Mouse (Mus musculus) granulocyte monocyte progenitor cell, adult 5-6 weeks (primary cell): ENCODE results near the gene Elp1. TPM values are rescaled to one million over a fixed set of nuclear protein-coding genes. Genes with fewer than 3 reads are reported as not detected.

Experiments
- ATAC-seq: replicated peaks from 2 replicates; pipeline ENCODE4 v1.8.0; 2016; ENCODE audit warnings: mild to moderate bottlenecking, moderate TSS enrichment, inconsistent platforms; ENCODE audit not compliant: poor library complexity, severe bottlenecking
- total RNA-seq, 2 experiments: library from RNA; stranded (forward) in 1 of 2; stranded (reverse) in 1 of 2; fragments of 200-712, 200-1000 nt in 1 of 2; fragments of >200 nt in 1 of 2; fragmentation: Nextera tagmentation in 1 of 2; gene quantifications; 2 replicates each; pipeline ENCODE4 v1.2.3; 2014 to 2017

Elp1 gene
- total RNA-seq (2014; fragmentation: Nextera tagmentation): 52.5 and 59.4 TPM in 2 replicates
- total RNA-seq (2017): 39.4 and 60.0 TPM in 2 replicates

DNA sequence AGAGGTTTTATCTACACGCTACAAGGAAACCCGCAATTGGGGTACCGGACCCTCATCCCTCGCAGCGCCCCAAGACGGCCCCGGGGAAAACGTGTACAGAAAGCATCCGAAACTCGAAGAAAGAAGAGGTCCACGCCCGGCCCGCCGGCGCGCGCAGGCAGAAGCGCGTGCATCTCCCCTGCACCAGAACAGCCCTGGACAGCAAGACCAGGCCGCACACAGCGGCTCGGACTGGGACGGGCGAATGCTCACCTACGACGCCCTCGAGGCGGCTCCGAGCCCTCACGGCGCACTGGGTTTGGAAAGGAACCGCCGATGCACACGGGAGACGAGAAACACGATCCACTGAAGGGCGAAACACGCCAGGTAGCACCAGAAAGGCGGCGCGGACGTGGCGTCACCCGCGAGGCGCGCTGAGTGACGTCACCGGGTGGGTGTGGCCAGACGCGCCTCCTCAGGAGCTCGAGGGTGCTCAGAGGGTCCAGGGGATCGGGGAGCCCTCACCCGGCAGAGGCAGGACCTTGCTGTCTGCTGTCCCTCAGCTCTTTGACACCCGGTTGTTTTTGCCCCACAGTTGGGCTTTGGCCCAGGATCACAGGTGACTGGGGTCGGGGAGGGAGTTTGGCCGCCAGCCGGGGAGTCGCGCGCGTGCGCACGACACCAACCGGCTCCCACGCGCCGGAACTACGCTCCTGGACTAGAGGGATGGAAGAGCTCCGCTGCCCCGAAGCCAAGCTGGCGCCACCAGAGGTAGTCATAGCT, at the start of gene Elp1, which contains the start of gene Fam206a:
Gene Elp1 (minus strand): TSS at position 425 of the 762 bp plus-strand sequence.
Gene Fam206a (plus strand): TSS at position 439 of the 762 bp plus-strand sequence.
- ATAC-seq: peak; percentile 95

DNA sequence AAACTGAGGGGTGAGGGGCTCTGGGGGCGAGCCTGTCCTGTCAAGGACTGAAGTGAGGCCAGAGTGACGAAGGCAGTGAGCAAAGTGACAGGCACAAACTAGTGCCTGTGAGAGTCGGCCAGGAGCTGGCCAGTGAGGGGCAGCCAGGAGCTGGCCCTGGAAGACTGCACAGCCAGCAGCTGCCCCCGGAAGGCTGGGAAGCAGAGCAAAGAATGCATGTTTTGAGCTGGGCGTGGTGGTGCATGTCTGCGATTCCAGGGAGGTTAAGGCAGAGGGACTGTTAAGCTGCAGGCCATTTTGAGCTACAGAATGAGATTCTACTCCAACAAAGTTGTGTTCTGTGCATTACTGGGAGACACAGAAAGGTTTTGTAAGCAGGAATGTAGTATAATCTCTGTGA, 48.6 kb upstream of the Elp1 start:
- no peak for ATAC-seq

DNA sequence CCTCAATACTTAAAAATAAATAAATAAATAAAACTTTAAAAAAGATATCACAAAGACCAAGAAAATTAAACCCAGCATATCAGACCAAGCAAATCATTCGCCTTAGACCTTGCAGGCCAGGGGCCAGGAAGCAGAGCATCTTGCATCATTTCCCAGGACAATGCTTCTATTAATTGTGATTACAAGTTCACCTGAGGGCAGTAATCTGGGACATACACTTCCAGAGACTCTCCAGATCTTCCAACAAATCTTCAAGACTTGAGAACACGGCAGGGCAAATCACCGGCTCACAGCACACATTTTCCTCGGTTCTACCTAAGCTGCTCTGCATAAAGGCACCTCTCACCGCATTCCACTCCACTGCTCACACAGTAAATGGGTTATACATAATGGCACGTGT, 45.9 kb upstream of the Elp1 start:
- ATAC-seq: no peak

DNA sequence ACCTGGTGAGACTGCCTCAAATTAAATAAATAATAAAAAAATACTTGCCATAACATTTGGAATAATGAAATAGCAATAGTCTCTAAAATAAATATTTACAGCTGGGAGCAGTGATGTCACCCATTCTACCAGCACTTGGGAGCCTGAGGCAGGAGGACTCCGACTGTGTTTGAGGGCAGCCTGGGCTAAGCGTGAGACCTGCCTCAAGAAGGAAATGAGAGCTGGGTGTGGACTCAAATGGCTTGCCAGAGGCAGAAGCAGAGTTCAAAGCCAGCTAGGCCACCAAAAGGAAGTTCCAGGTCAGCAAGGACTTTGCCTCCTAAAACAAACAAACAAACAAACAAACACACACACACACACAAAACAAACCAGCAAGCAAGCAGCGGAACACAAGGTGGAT, 45.3 kb upstream of the Elp1 start:
- no peak for ATAC-seq

DNA sequence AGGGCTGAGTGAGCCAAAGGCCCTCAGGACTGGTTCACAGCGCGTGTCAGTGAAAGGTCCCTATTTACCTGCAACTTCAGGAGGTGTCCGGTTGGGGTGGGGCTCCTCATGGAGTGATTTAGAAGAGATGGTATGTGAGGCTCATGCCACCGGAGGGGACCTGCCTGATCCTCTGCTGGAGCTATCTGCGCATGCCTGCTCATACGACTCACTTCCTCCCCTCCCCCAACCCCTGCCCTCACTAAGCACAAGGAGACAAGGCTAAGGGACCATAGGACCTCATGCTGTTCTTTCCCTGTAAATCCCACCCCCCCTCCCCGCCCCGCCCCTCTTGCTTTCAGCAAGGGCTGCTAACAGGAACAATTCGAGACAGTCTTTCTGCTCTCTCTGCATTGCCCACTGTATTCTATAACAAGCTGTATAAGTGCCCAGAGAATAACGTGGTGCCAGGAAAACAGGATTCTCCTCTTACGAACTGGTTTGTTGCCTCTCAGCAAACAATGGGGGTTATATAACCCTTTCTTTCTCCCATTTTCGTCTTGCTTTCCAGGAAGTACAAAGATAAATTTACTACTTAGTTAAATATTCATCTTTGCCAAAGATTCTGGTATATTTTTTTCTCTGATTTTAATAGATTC, 43.9 kb upstream of the Elp1 start:
- ATAC-seq: no peak

DNA sequence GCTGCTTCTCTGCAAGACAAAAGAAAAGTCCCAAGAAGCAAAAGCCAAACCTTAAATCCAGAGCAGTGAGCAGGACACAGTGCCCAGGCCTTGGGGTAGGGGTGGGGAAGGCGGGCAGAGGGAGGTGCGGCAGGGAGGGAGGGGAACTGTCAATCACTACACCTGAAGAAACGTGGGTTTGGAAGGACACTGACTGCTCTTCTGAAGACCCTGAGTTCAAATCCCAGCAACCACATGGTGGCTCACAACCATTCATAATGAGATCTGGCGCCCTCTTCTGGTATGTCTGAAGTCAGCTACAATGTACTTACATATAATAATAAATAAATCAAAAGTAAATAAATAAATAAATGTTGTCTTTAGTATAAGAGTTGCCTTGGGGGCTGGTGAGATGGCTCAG, 42.8 kb upstream of the Elp1 start:
- no peak for ATAC-seq

DNA sequence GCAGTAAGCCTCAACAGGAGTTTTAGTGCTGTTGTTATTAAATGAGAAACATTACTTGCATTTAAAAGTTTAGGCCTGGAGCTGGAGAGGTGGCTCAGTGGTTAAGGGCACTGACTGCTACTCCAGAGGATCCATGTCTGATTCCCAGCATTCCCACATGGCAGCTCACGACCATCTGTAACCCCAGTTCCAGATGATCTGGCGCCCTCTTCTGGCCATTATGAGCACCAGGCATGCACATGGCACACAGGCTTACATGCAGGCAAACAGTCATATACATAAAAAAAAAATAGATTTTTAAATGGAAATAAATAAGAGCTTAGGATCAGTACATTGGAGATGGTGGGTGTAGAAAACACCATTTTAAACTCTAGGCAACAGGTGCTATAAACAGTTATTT, 41.8 kb upstream of the Elp1 start:
- ATAC-seq: no peak

DNA sequence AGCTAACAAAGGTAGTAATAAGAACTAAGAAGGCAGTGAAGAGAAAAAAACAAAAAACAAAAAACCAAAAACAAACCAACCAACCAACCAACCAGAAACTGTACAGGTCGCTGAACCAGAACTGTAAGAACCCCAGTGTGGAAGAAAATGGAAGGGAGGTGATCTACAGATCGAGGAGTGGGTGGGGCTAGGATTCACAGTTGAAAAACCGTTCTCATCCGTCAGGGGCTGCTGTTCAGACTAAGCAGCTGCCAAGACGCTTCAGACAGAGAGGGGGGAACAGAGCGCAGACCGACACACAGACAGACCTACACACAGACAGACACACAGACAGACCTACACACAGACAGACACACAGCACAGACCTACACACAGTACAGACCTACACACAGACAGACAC, 40.4 kb upstream of the Elp1 start:
- ATAC-seq: no peak

DNA sequence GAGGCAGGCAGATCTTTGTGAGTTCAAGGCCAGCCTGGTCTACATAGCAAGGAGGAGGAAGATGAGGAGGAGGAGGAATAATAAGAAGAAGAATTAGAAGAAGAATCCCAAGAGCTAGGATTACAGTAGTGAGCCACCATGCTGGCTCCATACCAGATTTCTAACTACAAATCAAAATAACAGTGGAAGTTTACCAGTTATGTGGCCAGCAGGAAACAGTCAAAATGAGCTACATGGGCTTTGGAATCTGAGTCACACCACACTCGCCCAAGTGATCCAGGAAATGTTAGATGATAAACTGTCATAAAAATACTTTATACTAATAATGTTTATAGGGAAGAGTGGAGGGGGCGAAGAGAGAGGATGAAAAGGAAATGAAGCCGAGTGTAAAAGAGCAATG, 38.2 kb upstream of the Elp1 start:
- ATAC-seq: no peak

DNA sequence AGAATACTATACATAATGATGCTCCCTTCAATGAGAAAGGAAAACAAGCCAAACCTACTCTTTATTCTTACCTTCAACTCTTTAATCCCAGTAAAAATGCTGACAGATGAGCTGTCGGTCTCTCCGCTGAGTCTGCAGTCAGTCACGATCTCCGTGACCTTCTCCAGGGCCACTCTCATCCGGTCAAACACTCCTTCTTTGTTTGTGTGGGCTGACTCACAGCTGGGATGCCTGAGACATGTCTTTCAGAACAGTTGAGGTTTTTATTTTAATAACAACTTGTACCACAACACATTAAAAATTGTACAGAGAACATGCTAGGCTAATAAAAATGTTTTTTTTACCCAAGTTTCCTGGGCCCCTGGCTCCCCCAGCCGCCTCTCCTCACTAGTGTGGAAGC, 35.5 kb upstream of the Elp1 start:
- no peak for ATAC-seq

DNA sequence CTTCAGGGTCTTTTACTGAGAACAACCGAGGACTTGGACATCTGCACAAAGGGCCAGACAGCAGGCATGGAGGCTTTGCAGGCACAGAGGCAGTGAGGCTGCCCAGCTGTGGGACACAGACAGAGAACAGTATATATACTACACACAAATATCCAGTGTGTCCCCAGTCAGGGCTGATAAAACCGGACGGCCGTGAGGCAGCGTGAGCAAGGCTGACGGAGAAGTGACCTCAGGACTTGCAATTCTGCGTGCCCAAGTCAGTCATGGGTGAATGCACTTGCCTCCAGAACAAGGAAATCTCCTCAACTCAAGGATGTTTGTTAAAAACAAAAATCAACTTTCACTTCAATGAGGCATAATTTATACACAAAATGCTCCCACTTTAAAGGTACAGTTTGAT, 29.9 kb upstream of the Elp1 start:
- no peak for ATAC-seq

DNA sequence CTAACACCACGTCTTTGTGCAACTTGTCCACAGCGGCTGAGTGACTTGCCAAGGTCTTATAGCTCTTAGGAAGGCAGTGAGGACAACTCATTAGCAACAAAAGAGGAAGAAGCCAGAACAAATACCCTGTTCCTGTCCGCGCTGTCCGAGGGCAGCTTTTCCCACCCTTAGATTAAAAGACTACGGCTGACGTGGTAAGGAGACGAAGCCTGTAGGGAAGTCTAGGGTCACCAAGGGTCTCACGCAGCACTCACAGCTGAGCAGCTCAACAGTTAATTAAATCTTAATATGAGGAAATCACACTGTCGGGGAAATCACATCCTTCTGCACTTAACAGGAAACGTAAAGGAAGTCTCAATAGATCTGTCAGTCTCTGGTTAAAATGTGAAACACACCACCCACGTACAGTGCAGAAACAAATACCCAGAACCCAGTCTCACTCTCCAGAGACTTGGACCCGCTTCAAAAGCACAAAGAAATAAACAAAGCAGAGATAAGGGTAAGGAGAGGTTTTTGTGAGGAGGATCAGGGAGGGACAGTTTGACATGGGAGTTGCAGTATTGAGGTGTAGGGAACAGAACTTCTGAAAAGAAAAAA, 29.0 kb upstream of the Elp1 start:
- no peak for ATAC-seq

DNA sequence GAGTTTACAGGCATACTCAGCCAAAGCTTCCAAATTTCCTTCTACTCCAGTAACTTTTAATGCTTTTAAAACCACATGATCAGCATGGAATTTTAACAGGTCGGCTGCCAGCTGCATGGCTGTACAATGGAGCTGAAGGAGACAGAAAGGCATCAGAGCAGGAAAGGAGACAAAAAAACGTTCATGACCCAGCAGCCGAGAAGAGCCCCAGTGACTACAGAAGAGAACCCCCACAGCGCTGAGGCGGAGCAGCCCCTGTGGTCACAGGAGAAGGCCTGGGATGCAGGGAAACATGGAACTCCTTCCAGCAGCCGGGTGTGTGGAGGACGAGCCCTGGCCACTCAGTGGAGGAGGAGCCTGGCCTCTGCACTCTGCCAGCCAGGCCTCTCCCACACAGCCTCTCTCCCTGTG, 27.4 kb upstream of the Elp1 start:
- ATAC-seq: no peak

DNA sequence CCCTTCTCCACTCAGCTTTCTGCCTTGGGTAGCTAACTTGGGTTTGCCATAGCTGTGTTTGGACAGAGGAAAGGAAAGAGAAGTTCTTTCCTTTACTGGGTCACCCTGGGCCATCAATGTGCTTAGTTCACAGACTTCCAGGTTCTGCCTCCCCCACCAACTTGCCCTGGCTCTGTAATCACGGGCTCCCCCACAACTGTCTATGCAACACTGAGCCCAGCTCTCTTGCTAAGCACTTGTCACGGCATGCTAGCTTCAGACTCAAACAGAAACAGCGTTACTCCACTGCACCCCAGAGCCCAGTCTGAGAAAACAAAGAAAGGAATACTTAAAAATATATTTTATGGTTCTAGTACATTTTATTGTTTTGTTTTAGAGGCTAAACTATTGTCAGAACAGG, 26.8 kb upstream of the Elp1 start:
- ATAC-seq: no peak

DNA sequence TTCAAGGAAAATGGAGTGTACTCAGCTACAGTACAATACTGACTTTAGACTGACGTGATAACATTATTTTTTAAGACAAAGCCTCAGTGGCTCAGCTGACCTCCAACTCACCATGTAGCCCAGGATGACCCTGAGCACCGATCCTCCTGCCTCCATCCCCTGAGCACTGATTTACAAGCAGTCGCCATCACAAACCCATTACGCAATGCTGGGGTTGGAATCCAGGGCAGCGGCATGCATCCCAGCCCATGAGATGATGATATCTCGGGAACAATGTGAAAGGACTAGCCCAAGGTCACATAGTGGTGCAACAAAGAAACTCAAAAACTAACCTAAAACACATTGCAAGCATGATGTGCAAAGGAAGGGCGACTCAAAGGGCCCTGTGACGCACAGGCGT, 22.1 kb upstream of the Elp1 start:
- ATAC-seq: no peak

DNA sequence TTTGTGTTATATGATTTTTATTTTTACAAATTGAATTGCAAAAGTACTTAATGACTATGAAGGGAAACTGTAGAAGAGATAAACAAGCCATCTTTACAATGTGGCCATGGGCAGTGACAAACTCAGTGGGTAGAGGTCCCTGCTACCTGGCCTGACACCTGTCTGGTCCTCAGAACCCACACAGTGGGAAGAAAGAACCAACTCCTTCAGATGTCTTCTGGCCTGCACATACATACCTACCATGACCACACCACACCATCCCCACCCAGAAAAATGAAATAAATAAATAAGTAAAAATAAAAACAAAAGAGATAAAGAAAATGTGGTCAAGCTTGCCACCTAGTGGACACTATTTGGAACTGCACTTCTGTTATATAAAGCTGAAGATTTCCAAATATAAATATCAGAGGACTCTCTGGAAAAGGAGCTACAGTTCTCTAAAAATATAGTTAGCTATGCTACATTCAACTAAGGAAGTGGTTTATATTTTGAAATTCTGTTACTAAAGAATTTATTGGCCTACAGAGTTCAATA, 18.0 kb upstream of the Elp1 start:
- 0 out of 2 replicates have a peak, but pooled peaks have one; percentile 22 for ATAC-seq

DNA sequence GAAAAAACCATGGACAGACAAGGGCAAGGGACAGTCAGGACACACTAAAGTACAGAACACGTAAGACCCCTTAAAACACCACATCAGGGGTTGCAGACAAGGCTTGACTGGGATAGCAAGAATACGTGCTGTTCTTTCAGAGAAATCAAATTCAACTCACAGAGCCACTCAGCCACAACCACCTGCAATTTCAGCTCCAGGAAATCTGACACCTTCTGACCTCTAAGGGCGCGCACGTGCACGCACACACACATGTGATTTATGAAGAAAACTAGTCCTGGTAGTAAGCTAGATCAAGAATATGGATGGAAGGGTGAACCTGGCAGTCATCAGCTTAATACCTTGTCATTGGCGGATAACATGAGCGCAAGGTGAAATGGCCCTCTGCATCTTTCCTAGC, 13.0 kb upstream of the Elp1 start:
- no peak for ATAC-seq

DNA sequence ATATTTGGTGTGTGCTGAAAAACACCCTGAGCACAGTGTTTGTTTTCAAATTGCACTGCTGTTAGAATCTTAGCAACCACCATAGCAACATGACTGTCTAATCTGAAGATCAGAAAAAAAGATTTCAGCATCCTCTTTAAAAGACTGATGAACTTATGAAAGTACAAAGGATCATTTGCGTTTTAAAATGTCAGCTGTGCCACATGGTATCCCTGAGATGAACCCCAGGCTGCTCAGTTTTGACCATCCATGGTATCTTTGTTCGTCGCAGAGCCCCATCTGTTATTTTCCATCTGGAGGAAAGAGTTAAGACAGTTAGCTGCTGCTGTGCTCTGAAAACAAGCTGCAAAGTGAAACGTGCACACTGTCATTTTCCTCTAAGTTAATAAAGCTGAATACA, 10.0 kb upstream of the Elp1 start:
- no peak for ATAC-seq

DNA sequence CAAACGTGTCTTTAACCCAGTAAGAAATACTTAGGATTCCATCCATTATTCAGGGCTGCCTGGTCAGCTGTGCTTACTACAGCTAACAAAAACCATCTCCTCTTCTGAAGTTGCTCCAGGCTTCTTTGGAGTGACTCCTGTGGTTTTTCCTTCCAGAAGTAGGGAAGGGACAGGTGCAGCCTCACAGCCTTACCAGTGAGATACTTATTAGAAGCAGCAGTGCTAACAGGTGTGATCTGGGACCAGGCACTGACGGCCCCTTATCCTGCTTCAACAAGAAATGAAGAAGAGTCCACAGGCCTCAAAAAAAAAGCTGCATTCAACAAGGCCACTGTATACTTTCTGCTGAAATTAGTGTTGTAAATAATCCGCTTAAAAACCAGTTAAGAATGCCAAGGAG, 9.5 kb upstream of the Elp1 start:
- ATAC-seq: no peak

DNA sequence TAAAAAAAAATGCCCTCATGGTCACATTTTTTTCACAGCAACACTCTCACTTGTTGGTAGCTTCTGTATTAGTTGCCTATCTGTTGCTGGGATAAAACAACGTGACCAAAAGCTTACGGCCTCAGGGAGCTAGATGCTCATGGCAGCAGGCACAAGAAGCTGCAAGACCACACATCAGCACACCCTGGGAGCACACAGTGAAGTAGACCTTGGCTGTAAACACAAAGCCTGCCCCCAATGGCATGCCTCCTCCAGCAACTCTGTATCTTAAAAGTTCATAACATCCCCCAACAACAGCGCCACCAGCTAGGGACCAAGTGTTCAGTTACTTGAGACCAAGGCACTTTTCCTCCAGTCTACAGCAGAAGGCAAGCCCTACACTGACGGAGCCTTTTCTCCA, 6.9 kb upstream of the Elp1 start:
- ATAC-seq: no peak

DNA sequence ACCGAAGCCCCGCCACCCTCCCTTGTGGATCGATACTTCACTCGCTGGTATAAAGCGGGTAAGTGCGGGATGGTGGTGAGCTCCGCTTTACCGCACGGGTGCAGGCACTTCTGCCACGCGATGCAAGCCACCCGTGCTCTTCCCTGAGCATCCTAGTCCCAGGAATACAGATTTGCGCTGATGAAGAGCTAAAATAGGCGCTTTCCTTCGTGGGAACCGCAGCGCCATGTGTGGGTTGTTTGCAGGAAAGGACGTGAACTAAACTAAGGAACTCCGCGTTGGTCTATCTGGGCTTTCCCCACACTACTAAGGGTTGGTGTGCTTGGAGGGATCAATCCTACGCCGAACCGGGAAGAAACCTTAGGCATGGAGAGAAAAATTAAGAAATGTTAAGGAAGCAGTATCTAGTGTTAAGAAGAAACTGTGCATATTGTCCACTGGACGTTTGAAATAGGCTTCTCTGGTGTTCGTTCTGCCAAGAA, 579 bp upstream of the Elp1 start:
- 0 out of 2 replicates have a peak, but pooled peaks have one; percentile 3 for ATAC-seq
